Mouse (Mus musculus) hindbrain, embryonic 13.5 days (tissue): Measurements from ENCODE around the gene Mlycd. TPM values are rescaled to one million over a fixed set of nuclear protein-coding genes. Genes with fewer than 3 reads are reported as not detected.

Source experiments
- ATAC-seq: fragments of 200-750 bp; cut with Nextera tagmentation; 2 replicates; pipeline ENCODE4 v1.8.0; 2017; ENCODE audit warnings: moderate TSS enrichment; ENCODE audit not compliant: low FRiP score
- H3K27ac ChIP-seq: fragments of 300-500 bp; sonication (generic); 2 replicates; pipeline ENCODE4 v1.5.1; 2015; ENCODE audit warnings: inconsistent platforms, mild to moderate bottlenecking, moderate library complexity
- H3K27me3 ChIP-seq: fragments of 300-500 bp; sonication (generic); 2 replicates; pipeline ENCODE4 v1.6.1; 2015; ENCODE audit warnings: mild to moderate bottlenecking, inconsistent platforms
- H3K36me3 ChIP-seq: fragments of 300-500 bp; sonication (generic); 2 replicates; pipeline ENCODE4 v1.6.1; 2015; ENCODE audit warnings: mild to moderate bottlenecking, inconsistent platforms
- H3K4me1 ChIP-seq: fragments of 300-500 bp; sonication (generic); replicated peaks from 2 replicates; pipeline ENCODE4 v1.6.1; 2015; ENCODE audit warnings: inconsistent platforms
- H3K4me2 ChIP-seq: fragments of 300-500 bp; sonication (generic); 2 replicates; pipeline ENCODE4 v1.6.1; 2015; ENCODE audit warnings: inconsistent platforms, mild to moderate bottlenecking, moderate library complexity
- H3K4me3 ChIP-seq: fragments of 300-500 bp; sonication (generic); 2 replicates; pipeline ENCODE4 v1.5.1; 2015; ENCODE audit warnings: mild to moderate bottlenecking, inconsistent platforms
- H3K9ac ChIP-seq: fragments of 300-500 bp; sonication (generic); 2 replicates; pipeline ENCODE4 v1.6.1; 2015; ENCODE audit warnings: mild to moderate bottlenecking, inconsistent platforms
- H3K9me3 ChIP-seq: fragments of 300-500 bp; sonication (generic); 2 replicates; pipeline ENCODE4 v1.6.1; 2016; ENCODE audit warnings: inconsistent platforms
- WGBS: fragments of 180-500 bp; shearing (Covaris S2); methylation state at CpG from one replicate; pipeline ENCODE4 v1.1.7; 2015; 5-methylcytosine and 5-hydroxymethylcytosine counted together
- polyA plus RNA-seq: library from polyadenylated mRNA; unstranded; fragments of >200 nt; fragmentation: Nextera tagmentation; extraction: Ambion mirVana; gene quantifications from 2 replicates; pipeline ENCODE4 v1.2.1, GENCODE M21; 2015

Mlycd gene
- polyA plus RNA-seq, 1 experiment from 2014 or later, result 14.8 TPM

GRCm38 (mm10) chr8:119408311-119408710 lies 13.6 kb downstream of the Mlycd start:
- ATAC-seq, result no peak
- H3K27me3 ChIP-seq, result peaks cover 3% of the 10 kb centered on the region; the same call in 1 of the 2 replicates
- H3K36me3 ChIP-seq, result peaks cover 78% of the 10 kb centered on the region
- H3K9ac ChIP-seq, result no peak overlapping the region
- H3K27ac ChIP-seq, result no peak overlapping the region
- no peak overlapping the region for H3K4me2 ChIP-seq
- H3K4me3 ChIP-seq, result no peak overlapping the region
- WGBS, result 77% methylated on average over 8 of the region's 8 CpGs
- 0 out of 2 replicates have a peak, but pooled peaks cover 4% of the 10 kb centered on the region for H3K4me1 ChIP-seq
- no peaks in the 10 kb centered on the region for H3K9me3 ChIP-seq

GRCm38 (mm10) chr8:119412037-119412734 lies 17.5 kb downstream of the Mlycd start:
- WGBS, result 60% methylated on average over 10 of the region's 10 CpGs
- no peak for ATAC-seq

GRCm38 (mm10) chr8:119412735-119413498 lies 18.2 kb downstream of the Mlycd start:
- Histone ChIP-seq H3K36me3 (peaks cover 38% of the 10 kb centered on the region), H3K9me3 (no peaks in the 10 kb centered on the region), H3K4me2 (peak overlapping the region; percentile 45), H3K27me3 (peaks cover 21% of the 10 kb centered on the region), H3K9ac (peak overlapping the region; percentile 63), H3K4me3 (no peak overlapping the region), H3K4me1 (peaks cover 10% of the 10 kb centered on the region; the same call in 1 of the 2 replicates), H3K27ac (no peak overlapping the region)
- 14% methylated on average over 18 of the region's 18 CpGs for WGBS
- ATAC-seq, result peak; percentile 85

More at GRCm38 (mm10) chr8:119412037-119412734, 17.5 kb downstream of the Mlycd start:
- Histone ChIP-seq H3K27me3 (peaks cover 21% of the 10 kb centered on the region), H3K4me3 (no peak overlapping the region), H3K27ac (no peak overlapping the region), H3K36me3 (peaks cover 46% of the 10 kb centered on the region), H3K4me2 (no peak overlapping the region), H3K9ac (no peak overlapping the region), H3K9me3 (no peaks in the 10 kb centered on the region), H3K4me1 (peaks cover 10% of the 10 kb centered on the region; the same call in 1 of the 2 replicates)

- H3K4me3 ChIP-seq, result no peak overlapping the region
- peaks cover 10% of the 10 kb centered on the region; the same call in 1 of the 2 replicates for H3K4me1 ChIP-seq
- H3K9me3 ChIP-seq, result no peaks in the 10 kb centered on the region
- peaks cover 31% of the 10 kb centered on the region for H3K36me3 ChIP-seq
- no peak for ATAC-seq
- no peak overlapping the region for H3K9ac ChIP-seq
- WGBS, result 81% methylated on average over 10 of the region's 10 CpGs
- no peak overlapping the region for H3K27ac ChIP-seq
- no peak overlapping the region for H3K4me2 ChIP-seq
- peaks cover 21% of the 10 kb centered on the region for H3K27me3 ChIP-seq
Measured at GRCm38 (mm10) chr8:119413605-119414004, 18.9 kb downstream of the Mlycd start.

GRCm38 (mm10) chr8:119420318-119420717 lies 25.6 kb downstream of the Mlycd start:
- Histone ChIP-seq H3K27ac (no peak overlapping the region), H3K36me3 (no peaks in the 10 kb centered on the region), H3K9ac (no peak overlapping the region), H3K27me3 (0 out of 2 replicates have a peak, but pooled peaks cover 6% of the 10 kb centered on the region), H3K9me3 (no peaks in the 10 kb centered on the region), H3K4me3 (no peak overlapping the region), H3K4me1 (peaks cover 29% of the 10 kb centered on the region), H3K4me2 (no peak overlapping the region)
- 77% methylated on average over 7 of the region's 7 CpGs for WGBS
- ATAC-seq, result no peak

DNA sequence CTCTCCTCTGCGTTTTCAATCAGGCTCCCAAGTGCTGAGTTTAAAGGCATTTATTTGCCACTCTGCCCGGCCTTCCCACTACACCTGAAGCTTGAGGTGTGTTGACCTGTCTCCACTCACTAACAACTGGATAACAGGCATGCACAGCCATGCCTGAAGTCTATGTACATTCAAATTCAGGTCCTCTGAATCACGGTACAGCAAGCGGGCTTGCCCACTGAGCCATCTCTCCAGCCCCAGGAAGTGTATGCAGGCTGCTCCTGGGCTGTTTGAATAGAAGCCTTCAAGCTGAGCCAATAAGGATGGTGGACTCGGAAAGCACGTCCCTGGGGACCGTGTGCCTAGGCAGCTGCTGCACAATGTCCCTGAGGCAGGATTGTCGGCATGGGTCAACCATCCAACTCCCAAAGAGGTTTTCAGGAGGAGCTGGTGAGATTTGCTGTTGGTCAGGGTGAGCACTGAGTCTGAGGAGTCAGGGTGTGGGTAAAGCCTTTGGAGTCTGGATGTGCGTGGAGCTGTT lies 27.0 kb downstream of the Mlycd start:
- ATAC-seq, result no peak
- Histone ChIP-seq H3K9ac (0 out of 2 replicates have a peak overlapping the region, but pooled peaks have one; percentile 24), H3K27ac (peak overlapping the region; percentile 10; the same call in 1 of the 2 replicates), H3K36me3 (no peaks in the 10 kb centered on the region), H3K4me2 (no peak overlapping the region), H3K9me3 (no peaks in the 10 kb centered on the region), H3K4me3 (no peak overlapping the region), H3K27me3 (no peaks in the 10 kb centered on the region), H3K4me1 (peaks cover 24% of the 10 kb centered on the region)
- WGBS, result 49% methylated on average over 9 of the region's 9 CpGs

- Histone ChIP-seq H3K9me3 (no peaks in the 10 kb centered on the region), H3K27me3 (no peaks in the 10 kb centered on the region), H3K4me2 (no peak overlapping the region), H3K4me1 (peaks cover 24% of the 10 kb centered on the region), H3K4me3 (no peak overlapping the region), H3K27ac (peak overlapping the region; percentile 10), H3K36me3 (no peaks in the 10 kb centered on the region), H3K9ac (peak overlapping the region; percentile 24; the same call in 1 of the 2 replicates)
- no peak for ATAC-seq
- WGBS, result 72% methylated on average over 9 of the region's 9 CpGs
Measured at GRCm38 (mm10) chr8:119422123-119422711, 27.5 kb downstream of the Mlycd start.

DNA sequence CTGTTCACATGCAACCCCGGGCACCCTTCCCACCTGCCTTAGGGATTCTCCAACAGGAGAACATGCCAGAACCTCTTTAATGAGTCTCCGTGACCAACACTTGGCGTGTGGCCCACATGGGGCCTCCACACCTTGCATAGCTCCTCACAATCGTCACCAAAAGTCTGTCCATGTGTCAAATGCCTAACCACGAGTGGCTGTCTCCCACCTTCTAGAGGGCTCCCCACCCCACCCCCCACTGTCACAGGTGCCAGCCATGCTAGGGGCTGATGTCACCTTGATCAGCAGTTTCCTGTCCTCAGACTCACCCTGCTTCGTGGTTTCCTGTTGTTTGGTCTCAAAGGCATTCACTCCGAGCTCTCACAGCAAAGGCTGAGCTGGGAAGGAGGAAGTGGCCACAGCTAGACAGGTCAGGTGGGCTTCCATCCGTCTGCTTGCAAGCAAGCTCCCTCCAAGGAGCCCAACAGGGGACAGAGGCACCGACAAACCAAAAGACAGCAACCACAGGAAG lies 29.0 kb downstream of the Mlycd start:
- 0 out of 2 replicates have a peak overlapping the region, but pooled peaks have one; percentile 35 for H3K27ac ChIP-seq
- H3K9me3 ChIP-seq, result no peaks in the 10 kb centered on the region
- H3K4me3 ChIP-seq, result no peak overlapping the region
- no peak overlapping the region for H3K9ac ChIP-seq
- ATAC-seq, result no peak
- no peaks in the 10 kb centered on the region for H3K36me3 ChIP-seq
- peaks cover 24% of the 10 kb centered on the region for H3K4me1 ChIP-seq
- H3K27me3 ChIP-seq, result no peaks in the 10 kb centered on the region
- no peak overlapping the region for H3K4me2 ChIP-seq
- WGBS, result 73% methylated on average over 9 of the region's 9 CpGs

- Histone ChIP-seq H3K4me2 (no peak overlapping the region), H3K27ac (0 out of 2 replicates have a peak overlapping the region, but pooled peaks have one; percentile 35), H3K4me1 (peaks cover 24% of the 10 kb centered on the region), H3K4me3 (no peak overlapping the region), H3K9me3 (no peaks in the 10 kb centered on the region), H3K9ac (no peak overlapping the region), H3K27me3 (no peaks in the 10 kb centered on the region), H3K36me3 (no peaks in the 10 kb centered on the region)
- ATAC-seq, result no peak
- WGBS, result 89% methylated on average over 10 of the region's 10 CpGs
Measured at GRCm38 (mm10) chr8:119424199-119424733, 29.6 kb downstream of the Mlycd start.

DNA sequence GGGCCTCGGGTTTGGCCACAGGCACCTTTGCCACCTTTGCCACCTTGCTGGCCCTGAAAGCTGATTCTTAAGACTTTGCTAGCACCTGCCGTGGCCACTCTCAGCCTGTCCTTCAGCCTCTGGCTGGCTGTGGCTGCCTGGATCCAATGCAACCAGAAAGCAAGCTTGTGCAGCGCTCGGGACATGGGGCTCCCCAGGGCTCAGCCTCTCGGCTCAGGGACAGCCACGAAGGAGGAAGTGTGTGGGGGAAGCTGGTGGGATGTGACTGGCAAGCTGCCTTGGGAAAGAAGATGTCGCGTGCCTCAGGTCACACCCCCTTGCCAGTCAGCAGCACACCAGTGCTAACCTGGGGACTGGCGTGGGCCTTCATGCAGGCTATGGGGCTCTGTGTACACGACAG lies 30.1 kb downstream of the Mlycd start:
- no peak for ATAC-seq
- Histone ChIP-seq H3K36me3 (no peaks in the 10 kb centered on the region), H3K27ac (0 out of 2 replicates have a peak overlapping the region, but pooled peaks have one; percentile 35), H3K27me3 (no peaks in the 10 kb centered on the region), H3K9ac (no peak overlapping the region), H3K4me1 (peaks cover 24% of the 10 kb centered on the region), H3K4me2 (no peak overlapping the region), H3K9me3 (no peaks in the 10 kb centered on the region), H3K4me3 (no peak overlapping the region)
- 82% methylated on average over 10 of the region's 10 CpGs for WGBS

GRCm38 (mm10) chr8:119425533-119425932 lies 30.9 kb downstream of the Mlycd start:
- no peak overlapping the region for H3K4me3 ChIP-seq
- no peaks in the 10 kb centered on the region for H3K9me3 ChIP-seq
- H3K27me3 ChIP-seq, result no peaks in the 10 kb centered on the region
- no peak overlapping the region for H3K9ac ChIP-seq
- no peak for ATAC-seq
- no peaks in the 10 kb centered on the region for H3K36me3 ChIP-seq
- WGBS, result 90% methylated on average over 10 of the region's 10 CpGs
- peaks cover 20% of the 10 kb centered on the region for H3K4me1 ChIP-seq
- H3K4me2 ChIP-seq, result no peak overlapping the region
- peak overlapping the region; percentile 30; the same call in 1 of the 2 replicates for H3K27ac ChIP-seq
